Mouse (Mus musculus) myocyte (in vitro differentiated cells): ENCODE results near the gene Zfp637. TPM values are rescaled to one million over a fixed set of nuclear protein-coding genes. Genes with fewer than 3 reads are reported as not detected.

ENCODE experiments used
- H3K27me3 ChIP-seq: one replicate; pipeline ENCODE4 v1.6.1; 2011; ENCODE audit not compliant: control insufficient read depth, insufficient read depth, insufficient read length
- H3K36me3 ChIP-seq: one replicate; pipeline ENCODE4 v1.6.1; 2011; ENCODE audit not compliant: control insufficient read depth, insufficient read depth
- H3K4me2 ChIP-seq: one replicate; pipeline ENCODE4 v1.6.1; 2011; ENCODE audit warnings: low read depth, control low read depth
- H3K4me3 ChIP-seq: one replicate; pipeline ENCODE4 v1.5.1; 2011; ENCODE audit warnings: mild to moderate bottlenecking, control low read depth, moderate library complexity
- H3K79me2 ChIP-seq: one replicate; pipeline ENCODE4 v1.6.1; 2011; ENCODE audit not compliant: control insufficient read depth, insufficient read depth
- H3ac ChIP-seq: one replicate; pipeline ENCODE4 v1.6.1; 2011; ENCODE audit not compliant: control insufficient read depth, insufficient read length
- CEBPB ChIP-seq: IDR thresholded peaks from 2 replicates; pipeline ENCODE4 v1.6.1; 2011; ENCODE audit warnings: mild to moderate bottlenecking, moderate library complexity; ENCODE audit not compliant: poor library complexity, insufficient read depth, severe bottlenecking
- E2F4 ChIP-seq: IDR thresholded peaks from one replicate; pipeline ENCODE4 v1.6.1; 2011; ENCODE audit warnings: mild to moderate bottlenecking, control low read depth, moderate library complexity; ENCODE audit not compliant: insufficient read depth
- MAX ChIP-seq: IDR thresholded peaks from one replicate; pipeline ENCODE4 v1.6.1; 2011; ENCODE audit warnings: low read depth, mild to moderate bottlenecking, control low read depth
- MYOD1 ChIP-seq, 3 experiments: IDR thresholded peaks; one replicate each; pipeline ENCODE4 v1.6.1; 2011; ENCODE audit warnings: control low read depth in 2 of 3, low read depth in 2 of 3, mild to moderate bottlenecking in 2 of 3, moderate library complexity in 1 of 3; ENCODE audit not compliant: insufficient read length in 2 of 3, control insufficient read depth in 1 of 3
- MYOG ChIP-seq, 3 experiments: IDR thresholded peaks; one replicate each; pipeline ENCODE4 v1.6.1; 2011; ENCODE audit warnings: control low read depth in 2 of 3, low read depth in 2 of 3, mild to moderate bottlenecking in 2 of 3; ENCODE audit not compliant: insufficient read length in 2 of 3, control insufficient read depth in 1 of 3, insufficient read depth in 1 of 3
- POLR2A ChIP-seq: IDR thresholded peaks from one replicate; pipeline ENCODE4 v1.6.1; 2011; ENCODE audit warnings: low read depth, mild to moderate bottlenecking, control low read depth, moderate library complexity; ENCODE audit not compliant: insufficient read length
- POLR2AphosphoS2 ChIP-seq: IDR thresholded peaks from one replicate; pipeline ENCODE4 v1.6.1; 2011; ENCODE audit warnings: low read depth, control low read depth; ENCODE audit not compliant: insufficient read length
- REST ChIP-seq: IDR thresholded peaks from one replicate; pipeline ENCODE4 v1.6.1; 2011; ENCODE audit warnings: mild to moderate bottlenecking, control low read depth, moderate library complexity; ENCODE audit not compliant: insufficient read depth, insufficient read length
- SRF ChIP-seq: IDR thresholded peaks from one replicate; pipeline ENCODE4 v1.6.1; 2011; ENCODE audit warnings: low read depth; ENCODE audit not compliant: control insufficient read depth, insufficient read length
- TCF12 ChIP-seq: IDR thresholded peaks from one replicate; pipeline ENCODE4 v1.6.1; 2011; ENCODE audit warnings: mild to moderate bottlenecking, control low read depth; ENCODE audit not compliant: poor library complexity, insufficient read depth, severe bottlenecking
- TCF3 ChIP-seq: IDR thresholded peaks from one replicate; pipeline ENCODE4 v1.6.1; 2011; ENCODE audit warnings: low read depth, control low read depth; ENCODE audit not compliant: insufficient read length
- USF1 ChIP-seq: IDR thresholded peaks from one replicate; pipeline ENCODE4 v1.6.1; 2011; ENCODE audit warnings: low read depth, mild to moderate bottlenecking, control low read depth, moderate library complexity
- polyA plus RNA-seq: library from polyadenylated mRNA; unstranded; fragments of >200 nt; fragmentation: generic; extraction: Trizol; gene quantifications from one replicate; pipeline ENCODE4 v1.2.1, GENCODE M21; 2012; ENCODE audit warnings: missing spikeins

Gene Zfp637
- polyA plus RNA-seq, 1 experiment: 58.3 TPM

- Histone ChIP-seq H3ac (peak overlapping the region; percentile 58), H3K4me2 (peak overlapping the region; percentile 82), H3K4me3 (peak overlapping the region; percentile 50), H3K27me3 (no peaks in the 10 kb centered on the region), H3K79me2 (no peaks in the 10 kb centered on the region), H3K36me3 (no peaks in the 10 kb centered on the region)
- TF ChIP-seq SRF: no peak
- no peak for TF ChIP-seq TCF12
- 0 out of 2 replicates have a peak, but pooled peaks have one; percentile 24 for TF ChIP-seq CEBPB
- TF ChIP-seq MYOD1 (IDR thresholded peaks at IDR 0.05; ENCODE audit: control insufficient read depth in 1 of 3, insufficient read length in 2 of 3, low read depth in 2 of 3): no peak
These were observed 37.9 kb downstream of the Zfp637 start for GRCm38 (mm10) chr6:117878700-117879407.

- H3K79me2 ChIP-seq: no peaks in the 10 kb centered on the region
- peak overlapping the region; percentile 58 for H3ac ChIP-seq
- H3K27me3 ChIP-seq: no peaks in the 10 kb centered on the region
- H3K4me2 ChIP-seq: peak overlapping the region; percentile 89
- TF ChIP-seq MAX: peak; percentile 97
- peak; percentile 50 for TF ChIP-seq POLR2AphosphoS2
- no peak for TF ChIP-seq TCF12
- peak; percentile 79 for TF ChIP-seq USF1
- TF ChIP-seq MYOD1 (IDR thresholded peaks at IDR 0.05; ENCODE audit: control insufficient read depth in 1 of 3, insufficient read length in 2 of 3, low read depth in 2 of 3): peak in 1 of 3 experiments; percentile 3
- peak in 1 of 3 experiments; percentile 60 for TF ChIP-seq MYOG (IDR thresholded peaks at IDR 0.05; ENCODE audit: control insufficient read depth in 1 of 3, insufficient read depth in 1 of 3, insufficient read length in 2 of 3, low read depth in 2 of 3)
- peak; percentile 40 for TF ChIP-seq SRF
- peak; percentile 90 for TF ChIP-seq POLR2A
- no peak for TF ChIP-seq CEBPB
- TF ChIP-seq E2F4: peak; percentile 96
- no peak for TF ChIP-seq TCF3
- TF ChIP-seq REST: no peak
- H3K36me3 ChIP-seq: no peaks in the 10 kb centered on the region
- H3K4me3 ChIP-seq: peak overlapping the region; percentile 50
These were observed 38.6 kb downstream of the Zfp637 start for GRCm38 (mm10) chr6:117879408-117880115.

GRCm38 (mm10) chr6:117880394-117880838 is 39.4 kb downstream of the Zfp637 start:
- Histone ChIP-seq H3K27me3 (no peaks in the 10 kb centered on the region), H3ac (peak overlapping the region; percentile 58), H3K4me2 (peak overlapping the region; percentile 89), H3K79me2 (no peaks in the 10 kb centered on the region), H3K36me3 (no peaks in the 10 kb centered on the region), H3K4me3 (peak overlapping the region; percentile 50)
- TF ChIP-seq POLR2A (no peak), USF1 (no peak), TCF12 (no peak)

- Histone ChIP-seq H3K4me3 (peak overlapping the region; percentile 50), H3K4me2 (peak overlapping the region; percentile 89), H3K79me2 (no peaks in the 10 kb centered on the region), H3ac (no peak overlapping the region), H3K27me3 (no peaks in the 10 kb centered on the region), H3K36me3 (no peaks in the 10 kb centered on the region)
- TF ChIP-seq POLR2A: no peak
- no peak for TF ChIP-seq E2F4
- TF ChIP-seq REST: no peak
- TF ChIP-seq SRF: no peak
- no peak for TF ChIP-seq POLR2AphosphoS2
- TF ChIP-seq USF1: no peak
- no peak for TF ChIP-seq MAX
- TF ChIP-seq CEBPB: no peak
- no peak for TF ChIP-seq MYOG (IDR thresholded peaks at IDR 0.05; ENCODE audit: control insufficient read depth in 1 of 3, insufficient read depth in 1 of 3, insufficient read length in 2 of 3, low read depth in 2 of 3)
- no peak for TF ChIP-seq MYOD1 (IDR thresholded peaks at IDR 0.05; ENCODE audit: control insufficient read depth in 1 of 3, insufficient read length in 2 of 3, low read depth in 2 of 3)
- TF ChIP-seq TCF3: no peak
- no peak for TF ChIP-seq TCF12
These were observed 40.2 kb downstream of the Zfp637 start for GRCm38 (mm10) chr6:117881229-117881628.

DNA sequence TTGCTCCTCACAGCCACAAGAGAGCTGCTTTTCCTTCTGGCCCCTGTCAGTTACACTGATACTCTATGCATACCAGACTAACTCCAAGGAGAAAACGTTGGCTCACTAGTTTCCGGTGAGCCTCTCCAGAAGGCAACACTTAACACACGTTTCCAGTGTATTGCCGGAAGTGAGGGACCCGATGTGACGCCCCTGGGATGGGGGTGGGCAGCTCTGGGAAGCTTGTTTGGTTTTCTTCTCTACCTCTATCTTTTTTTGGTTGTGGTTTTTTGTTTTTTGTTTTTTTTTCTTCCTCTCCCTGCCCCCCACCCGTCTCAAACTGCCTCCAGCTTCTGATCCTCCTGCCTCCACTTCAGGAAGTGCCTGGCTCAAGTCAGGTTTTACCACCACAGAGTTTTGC is 41.0 kb downstream of the Zfp637 start:
- no peak overlapping the region for H3K4me3 ChIP-seq
- no peak overlapping the region for H3K4me2 ChIP-seq
- H3K27me3 ChIP-seq: no peaks in the 10 kb centered on the region
- no peak overlapping the region for H3ac ChIP-seq
- TF ChIP-seq TCF3 (no peak), POLR2A (no peak), USF1 (no peak), E2F4 (no peak), POLR2AphosphoS2 (no peak), CEBPB (no peak)
- no peaks in the 10 kb centered on the region for H3K79me2 ChIP-seq
- no peaks in the 10 kb centered on the region for H3K36me3 ChIP-seq
